Mouse (Mus musculus): ENCODE measurements around the gene Rhbdl2.

The Rhbdl2 gene

DNA sequence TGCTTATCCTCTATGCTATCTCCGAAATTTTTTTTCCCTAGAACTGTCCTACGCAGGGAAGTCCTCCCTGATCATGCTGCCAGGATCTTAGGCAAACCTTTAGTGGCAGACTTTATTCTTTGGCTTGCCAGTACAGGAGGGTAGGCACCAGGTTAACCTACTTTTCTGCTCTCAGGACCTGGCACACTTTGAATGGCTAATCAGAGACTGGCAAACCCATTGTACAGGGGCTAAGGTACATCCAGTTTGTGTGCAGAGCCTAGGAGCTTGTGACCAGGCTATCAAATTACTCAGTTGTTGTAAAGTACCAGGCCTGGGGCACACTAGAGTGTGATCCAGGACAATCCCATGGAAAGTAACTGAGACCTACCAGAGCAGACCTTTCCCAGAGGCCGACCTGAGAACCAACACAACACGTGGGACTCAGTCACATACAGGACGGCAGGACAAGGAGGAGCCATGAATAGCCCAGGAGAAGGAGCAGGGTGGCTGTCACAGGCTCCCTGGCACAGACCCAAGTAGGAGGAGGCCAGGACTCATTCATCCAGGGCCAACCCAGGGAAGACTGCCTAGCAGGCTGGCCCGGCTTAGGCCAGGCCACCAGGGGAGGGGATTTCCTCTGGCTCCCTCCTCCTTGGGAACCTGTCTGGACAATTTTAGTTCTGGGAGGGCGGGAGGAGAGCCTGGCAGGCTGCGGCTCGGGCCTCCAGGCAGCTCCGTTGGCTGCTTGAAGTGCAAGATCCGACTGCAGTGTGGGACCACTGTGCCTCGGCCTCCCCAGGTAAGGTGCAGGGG lies at the start of gene Rhbdl2:
Gene Rhbdl2 (plus strand): TSS at position 684 of the 795 bp plus-strand sequence.
- peak; percentile 56 for DNase-seq (ENCODE audit: extremely low read depth, low read depth, low spot score)

DNA sequence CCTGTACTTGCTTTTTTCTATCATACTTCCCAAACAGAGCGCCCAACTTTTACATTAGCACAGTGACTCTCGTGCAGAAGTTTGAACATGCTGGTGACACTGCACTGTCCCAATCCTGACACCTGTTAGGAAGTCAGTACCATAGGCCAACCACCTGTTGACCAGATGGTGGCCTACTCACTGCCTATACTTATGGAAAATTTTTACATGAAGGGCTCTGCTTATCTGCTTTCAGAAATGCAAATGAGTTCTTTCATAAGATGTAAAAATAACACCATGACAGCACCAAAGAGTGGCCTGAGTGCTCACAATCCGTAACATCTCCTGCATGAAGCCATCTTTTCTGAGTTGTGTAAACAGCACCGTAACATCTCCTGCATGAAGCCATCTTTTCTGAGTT lies 49.0 kb upstream of the Rhbdl2 start:
- DNase-seq (ENCODE audit: extremely low read depth, low read depth, low spot score) = no peak

DNA sequence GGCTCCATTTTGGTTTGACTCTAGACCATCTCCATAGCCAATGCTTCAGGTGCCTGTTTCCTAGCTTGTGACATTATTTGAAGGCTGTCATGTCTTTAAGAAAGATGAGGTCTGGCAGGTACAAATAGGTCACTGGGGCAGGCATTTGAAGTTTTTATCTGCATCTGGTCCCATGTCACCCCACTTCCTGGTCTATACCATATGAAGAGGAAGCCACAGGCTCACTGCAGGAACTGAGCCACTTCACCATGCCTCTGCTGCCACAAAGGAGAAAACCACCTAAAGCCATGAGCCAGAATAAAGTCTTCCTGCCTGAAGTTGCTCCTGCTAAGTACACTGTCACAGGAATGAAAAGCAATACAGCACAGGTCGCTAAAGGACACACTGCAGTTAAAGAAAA lies 44.8 kb upstream of the Rhbdl2 start:
- no peak for DNase-seq (ENCODE audit: extremely low read depth, low read depth, low spot score)

DNA sequence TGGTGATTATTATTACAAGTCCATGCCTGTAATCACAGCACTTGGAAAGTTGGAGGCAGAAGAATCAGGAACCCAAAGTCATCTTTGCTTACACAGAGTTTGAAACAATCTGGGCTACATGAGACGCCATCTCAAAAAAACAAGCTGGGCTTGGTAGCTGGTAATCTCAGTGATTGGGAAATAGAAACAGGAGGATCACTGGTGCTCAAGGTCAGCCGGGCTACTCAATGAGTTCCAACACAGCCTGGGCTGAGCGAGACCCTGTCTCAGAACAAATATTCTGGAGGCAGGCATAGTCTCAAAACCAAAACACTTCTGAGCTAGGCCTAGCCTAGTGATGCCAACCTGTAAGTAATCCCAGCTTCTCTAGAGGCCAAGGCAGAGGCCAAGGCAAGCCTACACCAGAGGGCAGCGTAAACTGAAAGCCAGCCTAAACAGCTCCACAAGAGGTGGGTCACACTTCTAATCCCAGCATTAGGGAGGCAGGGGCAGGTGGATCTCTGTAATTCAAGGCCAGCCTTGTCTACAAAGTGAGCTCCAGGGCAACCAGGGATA lies 42.4 kb upstream of the Rhbdl2 start:
- no peak for DNase-seq (ENCODE audit: extremely low read depth, low read depth, low spot score)

DNA sequence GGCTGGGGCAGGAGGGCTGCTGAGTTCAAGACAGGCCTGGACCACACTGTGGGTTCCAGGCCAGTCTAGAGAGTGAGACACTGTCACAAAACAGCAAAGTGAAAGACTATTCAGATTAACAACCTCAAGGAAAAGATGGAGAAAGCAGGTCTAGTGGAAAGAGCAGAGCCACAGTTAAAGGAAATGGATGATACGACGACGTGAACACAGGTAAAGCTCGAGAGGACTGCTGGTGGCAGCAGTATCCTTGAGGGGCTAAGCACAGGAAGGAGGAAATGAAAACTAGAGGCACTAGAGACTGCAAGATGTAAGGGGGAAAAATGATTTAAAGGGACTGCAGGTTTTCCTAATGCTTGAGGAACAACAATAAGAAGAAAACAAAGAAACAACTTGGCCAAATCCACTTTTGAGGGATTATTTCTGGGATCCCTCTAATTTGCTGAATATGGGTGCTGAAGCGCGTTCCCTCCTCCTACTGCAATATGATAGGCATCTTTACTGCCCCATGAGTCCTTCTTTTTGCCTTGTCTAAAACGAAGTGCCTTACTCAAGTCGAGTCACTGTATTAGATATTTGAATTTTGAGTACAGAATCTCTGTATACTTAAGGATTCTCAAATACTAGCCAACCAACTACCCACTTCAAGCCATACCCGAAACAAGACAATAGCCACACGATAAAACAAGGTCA lies 38.8 kb upstream of the Rhbdl2 start:
- no peak for DNase-seq (ENCODE audit: extremely low read depth, low read depth, low spot score)

DNA sequence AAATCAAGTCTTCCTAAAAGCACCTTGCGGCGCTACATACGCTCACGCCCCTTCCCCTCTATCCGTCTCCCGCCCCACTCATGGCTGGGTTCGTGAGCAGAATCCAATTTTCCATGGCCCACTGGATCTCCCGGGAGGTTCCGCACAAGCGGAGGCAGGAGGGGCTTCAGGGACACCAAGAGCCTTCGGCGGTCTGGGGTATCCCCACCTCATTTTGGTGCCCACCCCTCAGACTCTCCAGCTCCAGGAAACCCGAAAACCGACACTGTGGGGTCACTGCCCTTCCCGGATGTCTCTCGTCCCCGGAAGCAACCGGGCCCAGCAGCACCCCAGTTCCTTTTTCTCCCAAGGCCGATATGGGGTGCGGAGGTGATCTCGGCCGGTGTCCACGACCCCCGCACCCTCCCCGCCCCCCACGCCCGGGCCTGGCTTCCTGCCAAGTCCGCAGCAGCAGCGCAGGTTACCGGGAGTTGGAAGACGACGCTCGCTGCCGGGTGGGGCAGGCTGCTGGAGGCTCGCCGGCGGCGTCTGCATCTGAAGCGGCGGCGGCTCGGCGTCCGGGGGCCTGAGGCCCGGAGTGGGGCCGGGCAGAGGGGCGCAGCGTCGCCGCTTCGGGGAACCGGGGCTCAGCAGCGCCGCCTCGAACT lies 38.1 kb upstream of the Rhbdl2 start:
- DNase-seq (ENCODE audit: extremely low read depth, low read depth, low spot score) = no peak

DNA sequence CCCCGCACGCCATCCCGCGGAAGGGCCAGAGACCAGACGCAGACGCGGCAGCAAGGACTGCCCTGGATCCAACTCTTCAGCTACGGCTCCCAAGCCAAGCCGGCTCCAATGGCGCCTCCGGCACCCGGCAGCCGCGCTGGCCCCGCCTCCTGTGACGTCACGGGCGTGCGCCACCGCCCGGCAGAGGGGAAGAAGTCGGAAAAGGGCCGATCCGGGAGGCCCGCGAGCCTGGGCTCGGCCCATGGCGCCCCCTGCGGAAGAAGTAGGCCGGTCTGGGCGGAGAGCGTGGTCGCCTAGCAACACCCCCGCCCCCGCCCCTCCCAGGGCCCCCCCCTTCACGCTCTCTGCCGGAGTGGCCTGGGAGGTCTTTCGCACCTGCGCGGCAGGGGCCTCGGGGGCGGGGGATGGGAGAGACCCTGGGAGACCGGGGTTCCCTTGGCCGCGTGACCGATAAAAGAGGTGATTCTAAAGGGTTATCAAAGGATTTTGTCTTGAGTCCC lies 37.5 kb upstream of the Rhbdl2 start, which contains the start of gene Akirin1:
Gene Akirin1 (minus strand): TSS at position 194 of the 500 bp plus-strand sequence.
- no peak for DNase-seq (ENCODE audit: extremely low read depth, low read depth, low spot score)

DNA sequence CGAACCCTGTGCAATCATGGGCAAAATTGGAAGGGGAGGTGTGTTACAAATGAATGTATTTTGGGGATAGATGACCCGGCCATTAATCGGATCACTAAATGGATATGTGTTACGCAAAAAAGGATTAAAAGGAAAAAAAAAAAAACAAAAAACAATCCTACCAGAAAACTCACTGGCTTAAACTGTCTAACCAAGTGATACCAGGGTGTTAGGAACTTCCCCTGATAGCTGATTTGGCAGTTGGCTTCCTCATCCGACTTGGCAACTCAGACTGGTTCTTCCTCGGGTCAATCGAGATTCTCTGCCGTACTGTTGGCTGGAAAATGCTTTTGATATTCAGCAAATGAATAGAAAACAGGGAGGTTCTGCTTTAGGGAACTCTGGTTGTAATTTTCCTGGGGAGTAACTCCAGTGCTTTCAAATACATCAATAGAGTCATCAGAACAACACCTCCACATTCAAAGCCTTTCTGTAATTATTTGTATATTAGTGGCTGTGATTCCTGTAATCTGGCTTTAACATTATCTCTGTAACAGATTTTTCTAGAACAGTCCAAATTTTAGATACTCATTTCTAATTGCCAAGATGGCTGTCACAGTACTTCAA lies 36.9 kb upstream of the Rhbdl2 start:
- no peak for DNase-seq (ENCODE audit: extremely low read depth, low read depth, low spot score)

DNA sequence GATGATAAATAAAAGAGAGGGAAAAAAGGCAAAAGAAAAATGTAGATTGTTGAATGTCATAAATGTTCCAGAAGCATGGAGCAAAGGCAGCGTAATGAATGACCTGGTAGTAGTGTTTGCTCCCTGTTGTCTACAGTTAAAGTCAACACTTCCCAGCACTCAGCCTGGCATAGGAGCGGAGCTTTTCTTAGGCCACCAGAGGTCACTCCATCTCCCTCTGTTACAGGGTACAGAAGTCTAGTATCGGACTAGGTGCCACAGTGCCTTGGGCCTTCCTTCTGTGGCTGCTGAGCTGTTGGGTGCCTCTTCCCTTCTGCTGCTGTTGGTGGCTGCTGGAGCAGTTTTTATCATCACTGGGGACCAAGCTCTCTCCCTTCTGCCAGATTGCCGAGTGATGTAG lies 29.4 kb upstream of the Rhbdl2 start:
- DNase-seq (ENCODE audit: extremely low read depth, low read depth, low spot score) = no peak

DNA sequence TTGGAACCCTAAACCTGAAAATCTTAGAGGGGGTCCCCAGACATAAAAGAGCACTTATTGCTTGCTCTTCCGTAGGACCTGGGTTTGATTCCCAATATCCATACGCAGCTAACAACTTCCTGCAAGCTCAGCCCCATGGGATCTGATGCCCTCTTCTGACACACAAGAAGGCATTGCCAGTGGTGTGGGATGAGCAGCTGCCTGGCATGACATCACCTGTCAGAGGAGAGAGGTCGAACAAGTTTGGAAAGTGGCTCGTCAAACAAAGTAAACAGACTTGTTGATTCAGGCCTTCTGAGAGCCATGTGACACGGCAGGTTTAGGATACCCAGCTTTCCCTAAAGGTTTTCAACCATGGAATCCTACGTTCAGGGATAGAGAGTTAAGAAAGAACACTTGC lies 22.6 kb upstream of the Rhbdl2 start:
- DNase-seq (ENCODE audit: extremely low read depth, low read depth, low spot score) = no peak

DNA sequence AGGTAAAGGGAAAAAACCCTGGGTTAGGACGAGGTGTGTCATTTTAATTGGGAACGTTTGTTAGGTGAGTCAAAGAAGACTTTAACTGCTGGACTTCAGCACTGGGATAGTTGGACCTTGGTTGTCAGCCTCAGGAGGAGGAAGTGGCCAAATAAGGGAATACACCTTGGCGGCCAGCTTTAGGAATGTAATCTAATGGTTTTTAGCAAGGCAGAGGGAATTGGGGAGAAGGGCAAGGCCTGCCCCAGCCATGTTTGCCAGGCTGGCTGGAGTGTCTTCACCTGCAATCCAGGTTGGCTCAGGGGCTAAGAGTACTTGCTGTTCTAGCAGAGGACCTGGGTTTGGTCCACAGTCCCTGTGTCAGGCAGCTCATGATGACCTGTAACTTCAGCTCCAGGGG lies 19.9 kb upstream of the Rhbdl2 start:
- DNase-seq (ENCODE audit: extremely low read depth, low read depth, low spot score) = peak; percentile 68

DNA sequence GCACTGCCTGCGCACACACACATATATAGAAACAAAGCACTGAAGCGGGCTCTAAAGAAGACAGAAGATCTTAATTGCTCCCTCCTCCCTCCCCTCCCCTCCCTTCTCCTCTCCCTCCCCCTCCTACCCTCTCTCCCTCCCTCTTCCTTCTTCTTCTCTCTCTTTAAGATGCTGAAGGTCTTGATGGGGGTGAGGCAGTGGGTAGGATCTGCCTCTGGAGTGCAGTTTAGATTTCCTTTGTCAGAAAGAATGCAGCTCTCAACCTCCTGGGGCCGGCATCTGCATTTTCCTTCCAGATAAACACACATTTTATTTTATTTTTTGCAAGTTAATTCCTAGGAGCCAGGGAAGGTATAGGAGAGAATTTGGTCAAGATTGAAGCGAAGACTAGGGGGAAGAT lies 19.4 kb upstream of the Rhbdl2 start:
- no peak for DNase-seq (ENCODE audit: extremely low read depth, low read depth, low spot score)

DNA sequence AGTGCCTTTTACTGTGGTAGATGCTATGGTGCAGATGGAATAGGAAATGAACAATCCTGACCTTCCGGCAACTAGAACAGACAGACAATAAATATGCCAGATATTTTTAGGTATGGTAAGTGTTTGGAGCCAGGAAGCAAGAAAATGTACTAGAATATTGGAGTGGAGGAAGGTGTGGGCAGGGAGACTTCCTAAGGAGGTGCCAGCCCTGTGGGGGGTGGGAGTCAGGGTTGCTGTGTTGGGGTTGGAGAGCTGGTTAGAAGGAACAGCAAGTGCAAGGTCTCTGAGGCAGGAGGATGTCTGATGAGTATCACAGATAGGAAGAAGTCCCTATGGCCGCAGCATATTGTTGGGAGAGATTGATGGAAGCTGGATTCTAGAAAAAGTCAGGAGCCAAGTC lies 5.0 kb downstream of the Rhbdl2 start:
- no peak for DNase-seq (ENCODE audit: extremely low read depth, low read depth, low spot score)

DNA sequence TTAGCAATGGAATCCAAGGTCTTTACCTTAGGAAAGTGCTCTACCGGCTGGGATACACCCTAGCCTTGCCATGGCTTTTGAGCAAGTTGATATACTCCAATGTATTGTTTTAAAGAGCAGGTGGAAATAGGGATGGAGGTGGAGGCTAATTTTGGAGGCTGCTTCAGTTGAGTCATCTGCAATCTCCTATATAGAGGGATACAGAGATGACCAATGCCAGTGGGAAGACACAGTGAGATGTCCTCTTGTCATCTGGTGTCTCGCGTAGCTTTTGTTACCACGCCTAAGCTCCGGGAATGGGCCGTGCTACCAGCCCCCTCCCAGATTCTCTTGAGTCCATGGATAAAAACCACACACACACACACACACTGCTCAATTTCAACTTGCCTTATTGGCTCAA lies 5.5 kb downstream of the Rhbdl2 start:
- no peak for DNase-seq (ENCODE audit: extremely low read depth, low read depth, low spot score)

DNA sequence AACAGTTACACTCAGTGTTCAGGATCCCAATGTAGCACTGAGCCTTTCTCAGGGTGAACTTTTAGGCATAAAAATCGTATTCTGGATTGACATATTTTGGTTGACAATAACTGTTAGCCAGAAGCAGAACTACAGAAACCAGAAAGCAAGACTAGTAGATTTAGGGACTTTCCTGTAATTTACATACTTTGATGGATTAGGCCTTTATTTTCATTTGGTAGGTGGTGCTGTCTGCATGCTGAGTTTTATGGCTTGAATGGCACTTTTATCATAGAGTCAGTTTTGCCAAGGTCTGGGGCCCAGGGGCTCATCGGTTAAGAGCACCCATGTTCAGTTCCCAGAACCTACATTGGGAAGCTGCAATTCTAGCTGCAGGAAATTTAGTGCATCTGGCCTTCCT lies 7.4 kb downstream of the Rhbdl2 start:
- DNase-seq (ENCODE audit: extremely low read depth, low read depth, low spot score) = no peak

DNA sequence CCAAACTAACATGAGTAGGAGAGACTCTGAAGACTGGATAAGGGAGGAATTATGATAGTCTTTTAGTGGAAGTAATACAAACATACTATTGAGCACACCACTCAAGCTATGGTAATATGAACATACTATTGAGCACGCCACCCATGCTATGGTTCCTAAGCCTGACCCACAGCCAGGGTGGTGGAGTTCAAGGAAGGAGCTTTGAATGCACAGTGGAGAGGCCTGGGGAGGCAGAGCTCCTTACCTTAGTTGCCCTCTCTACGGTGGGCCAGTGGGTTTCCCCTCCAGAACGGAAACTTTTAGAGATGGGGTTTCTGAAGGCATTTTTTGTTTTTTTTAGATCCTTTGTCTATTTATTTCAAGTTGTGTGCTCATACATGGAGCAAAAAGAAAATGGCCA lies 9.7 kb downstream of the Rhbdl2 start:
- DNase-seq (ENCODE audit: extremely low read depth, low read depth, low spot score) = no peak

DNA sequence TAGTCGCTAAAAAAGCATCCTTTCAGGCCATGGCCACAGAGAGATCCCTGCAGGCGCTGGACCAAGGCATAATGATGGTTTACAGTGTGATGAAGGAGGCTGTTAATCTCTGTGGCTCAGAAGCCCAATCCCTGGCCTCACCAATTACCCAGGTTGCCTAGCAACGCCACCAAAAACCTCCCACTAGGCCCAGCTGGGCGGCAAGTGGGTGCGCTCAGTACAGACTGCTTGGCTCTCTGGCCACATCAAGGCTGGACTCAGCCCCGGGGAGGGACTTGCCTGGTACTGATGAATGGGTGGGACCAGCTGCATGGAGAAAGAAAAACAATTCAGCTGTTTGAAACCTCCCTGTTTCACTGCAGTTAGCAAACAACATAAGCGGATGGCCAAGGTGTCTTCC lies 10.2 kb downstream of the Rhbdl2 start:
- DNase-seq (ENCODE audit: extremely low read depth, low read depth, low spot score) = no peak

DNA sequence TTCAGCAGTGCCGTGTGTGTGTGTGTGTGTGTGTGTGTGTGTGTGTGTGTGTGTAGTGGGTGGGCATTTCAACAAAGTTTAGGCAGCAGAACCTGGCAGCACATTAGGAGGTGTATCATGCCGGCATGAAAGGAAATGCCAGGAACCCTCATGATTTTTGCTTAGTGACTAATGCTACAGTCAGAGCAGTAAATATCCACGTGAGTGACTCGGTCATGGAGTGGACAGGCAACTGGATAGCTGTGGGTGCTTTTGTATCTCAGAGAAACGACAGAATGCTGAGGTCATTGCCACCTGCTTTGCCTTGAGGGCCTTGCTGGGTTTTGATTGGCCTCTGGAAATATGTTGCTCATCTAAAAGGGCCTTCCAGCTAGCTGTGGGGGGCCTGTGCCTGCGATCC lies 16.0 kb downstream of the Rhbdl2 start:
- no peak for DNase-seq (ENCODE audit: extremely low read depth, low read depth, low spot score)

DNA sequence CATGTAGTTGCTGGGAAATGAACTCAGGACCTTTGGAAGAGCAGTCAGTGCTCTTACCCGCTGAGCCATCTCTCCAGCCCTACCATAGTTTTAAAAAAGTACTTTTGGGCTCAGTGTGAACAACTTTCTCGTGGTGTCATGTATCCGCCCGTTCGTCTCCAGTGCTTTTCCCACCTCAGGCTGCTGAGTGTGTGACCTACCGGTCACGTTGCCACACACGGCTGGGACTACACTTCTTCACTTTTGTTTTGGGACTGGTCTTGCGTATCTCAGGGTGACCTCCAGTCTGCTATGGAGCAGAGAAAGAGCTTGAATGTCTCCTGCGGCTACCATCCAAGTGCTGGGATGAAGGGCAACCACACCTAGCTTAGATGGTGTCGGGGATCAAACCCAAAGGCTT lies 20.6 kb downstream of the Rhbdl2 start:
- no peak for DNase-seq (ENCODE audit: extremely low read depth, low read depth, low spot score)

DNA sequence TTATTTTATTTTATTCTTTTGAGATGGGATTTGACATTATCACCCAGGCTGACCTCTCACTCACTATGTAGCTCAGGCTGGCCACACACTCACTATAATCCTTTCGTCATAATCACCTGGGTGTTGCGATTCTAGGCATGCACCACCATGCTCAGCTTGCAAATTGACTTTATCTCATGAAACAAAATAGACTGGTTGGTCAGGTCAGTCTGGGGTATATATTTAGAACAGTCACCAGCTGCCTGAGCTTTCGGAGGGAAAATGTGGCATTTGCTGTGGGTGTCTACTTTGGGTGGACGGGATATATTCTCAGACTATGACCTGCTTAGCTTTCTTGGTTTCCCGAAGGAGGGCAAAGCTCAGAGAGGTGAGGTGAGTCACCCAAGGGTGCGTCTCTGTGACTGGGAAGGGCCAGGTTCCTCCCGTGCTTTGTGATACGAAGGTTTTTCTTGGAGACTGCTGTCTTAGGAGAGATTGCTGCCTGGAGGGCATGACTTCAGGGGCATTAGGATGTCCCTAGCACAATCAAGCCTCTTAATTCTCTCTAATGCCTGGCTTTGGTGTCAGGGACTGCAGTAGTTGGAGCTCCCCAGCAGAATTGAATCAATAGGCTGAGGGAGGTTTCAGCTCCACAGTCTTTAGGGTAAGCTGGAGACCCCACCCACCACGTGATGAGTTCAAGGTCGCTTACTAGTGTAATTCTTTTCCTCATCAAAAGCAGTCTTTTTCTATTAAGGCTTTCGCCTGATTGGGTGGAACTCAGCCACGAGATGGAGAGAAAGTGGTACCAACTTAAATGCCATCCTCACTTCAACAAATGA lies 23.0 kb downstream of the Rhbdl2 start:
- DNase-seq (ENCODE audit: extremely low read depth, low read depth, low spot score) = no peak

All from fat pad, adult 2 months (tissue).